Mouse (Mus musculus): ENCODE measurements at regions not wholly inside any gene's neighbourhood (a gene's known extent, or its start where the extent isn't known, plus 50 kb on each side); places are given as distances from the start of the nearest gene placed in this dataset.
A peak's percentile ranks its signal among the peaks of the same experiment; 100 is the strongest.
"Not testable (repeated sequence)": the region's sequence is repeated elsewhere in the genome, so short reads cannot be mapped to it uniquely, and the experiment has no call there.

- peak; percentile 94 for ATAC-seq (replicated peaks; ENCODE audit: low read depth, poor library complexity, severe bottlenecking)
These were observed 61.6 kb downstream of the Zxdb start for GRCm38 (mm10) chrX:94785983-94786382.

- no peak for ATAC-seq (replicated peaks; ENCODE audit: low read depth, poor library complexity, severe bottlenecking)
These were observed 64.1 kb downstream of the Zxdb start for GRCm38 (mm10) chrX:94788331-94788920.

- peak; percentile 45 for ATAC-seq (replicated peaks; ENCODE audit: low read depth, poor library complexity, severe bottlenecking)
These were observed 72.5 kb downstream of the Zxdb start for GRCm38 (mm10) chrX:94796845-94797244.

GRCm38 (mm10) chrX:94797348-94798182 is 73.2 kb downstream of the Zxdb start:
- ATAC-seq (replicated peaks; ENCODE audit: low read depth, poor library complexity, severe bottlenecking), result peak; percentile 62; the same call in 1 of the 2 replicates

GRCm38 (mm10) chrX:94798183-94798619 is 73.8 kb downstream of the Zxdb start:
- peak; percentile 72 for ATAC-seq (replicated peaks; ENCODE audit: low read depth, poor library complexity, severe bottlenecking)

GRCm38 (mm10) chrX:94812760-94813159 is 88.4 kb downstream of the Zxdb start:
- not testable (repeated sequence) for ATAC-seq (replicated peaks; ENCODE audit: low read depth, poor library complexity, severe bottlenecking)

- ATAC-seq (replicated peaks; ENCODE audit: low read depth, poor library complexity, severe bottlenecking), result not testable (repeated sequence)
These were observed 103.2 kb downstream of the Zxdb start for GRCm38 (mm10) chrX:94827524-94827923.

- ATAC-seq (replicated peaks; ENCODE audit: low read depth, poor library complexity, severe bottlenecking), result peak; percentile 96
These were observed 119.9 kb downstream of the Zxdb start for GRCm38 (mm10) chrX:94844110-94844779.

- ATAC-seq (replicated peaks; ENCODE audit: low read depth, poor library complexity, severe bottlenecking), result peak; percentile 83
These were observed 125.2 kb downstream of the Zxdb start for GRCm38 (mm10) chrX:94849549-94849948.

- no peak for ATAC-seq (replicated peaks; ENCODE audit: low read depth, poor library complexity, severe bottlenecking)
These were observed 133.1 kb downstream of the Zxdb start for GRCm38 (mm10) chrX:94857501-94857900.

- no peak for ATAC-seq (replicated peaks; ENCODE audit: low read depth, poor library complexity, severe bottlenecking)
These were observed 133.6 kb downstream of the Zxdb start for GRCm38 (mm10) chrX:94857954-94858353.

- peak; percentile 60 for ATAC-seq (replicated peaks; ENCODE audit: low read depth, poor library complexity, severe bottlenecking)
These were observed 138.8 kb downstream of the Zxdb start for GRCm38 (mm10) chrX:94863123-94863522.

GRCm38 (mm10) chrX:94865531-94866502 is 141.4 kb downstream of the Zxdb start:
- ATAC-seq (replicated peaks; ENCODE audit: low read depth, poor library complexity, severe bottlenecking), result peak; percentile 99

- ATAC-seq (replicated peaks; ENCODE audit: low read depth, poor library complexity, severe bottlenecking), result not testable (repeated sequence)
These were observed 142.9 kb downstream of the Spin4 start for GRCm38 (mm10) chrX:94883547-94883946.
